Mouse (Mus musculus) ES-Bruce4 (cell line): ENCODE results near the gene Zfp212.

Experiments
- CTCF ChIP-seq: IDR thresholded peaks from one replicate; pipeline ENCODE4 v1.8.1; 2011; ENCODE audit warnings: low read depth, low read length
- EP300 ChIP-seq: IDR thresholded peaks from 2 replicates; pipeline ENCODE4 v1.6.1; 2011; ENCODE audit warnings: low read depth, low read length; ENCODE audit not compliant: insufficient read depth

- TF ChIP-seq EP300 (no peak), CTCF (no peak)
Observed at GRCm38 (mm10) chr6:47877058-47877457, 43.2 kb upstream of the Zfp212 start, which contains the start of gene Zfp282.
